Mouse (Mus musculus) liver, embryonic 12.5 days (tissue): ENCODE results near the gene Als2cr12. TPM values are rescaled to one million over a fixed set of nuclear protein-coding genes. Genes with fewer than 3 reads are reported as not detected.

ENCODE experiments used
- ATAC-seq: fragments of 200-750 bp; cut with Nextera tagmentation; 2 replicates; pipeline ENCODE4 v1.8.0; 2017; ENCODE audit warnings: moderate number of reproducible peaks, mild to moderate bottlenecking, moderate library complexity
- H3K27ac ChIP-seq: fragments of 300-500 bp; sonication (generic); 2 replicates; pipeline ENCODE4 v1.5.1; 2016; ENCODE audit warnings: mild to moderate bottlenecking
- H3K27me3 ChIP-seq: fragments of 300-500 bp; sonication (generic); replicated peaks from 2 replicates; pipeline ENCODE4 v1.6.1; 2016; ENCODE audit warnings: mild to moderate bottlenecking, moderate library complexity
- H3K36me3 ChIP-seq: fragments of 300-500 bp; sonication (generic); 2 replicates; pipeline ENCODE4 v1.6.1; 2016; ENCODE audit warnings: mild to moderate bottlenecking, moderate library complexity
- H3K4me1 ChIP-seq: fragments of 300-500 bp; sonication (generic); 2 replicates; pipeline ENCODE4 v1.6.1; 2016
- H3K4me2 ChIP-seq: fragments of 300-500 bp; sonication (generic); 2 replicates; pipeline ENCODE4 v1.6.1; 2016; ENCODE audit warnings: mild to moderate bottlenecking, moderate library complexity
- H3K4me3 ChIP-seq: fragments of 300-500 bp; sonication (generic); 2 replicates; pipeline ENCODE4 v1.5.1; 2016; ENCODE audit warnings: mild to moderate bottlenecking, moderate library complexity
- H3K9ac ChIP-seq: fragments of 300-500 bp; sonication (generic); 2 replicates; pipeline ENCODE4 v1.6.1; 2016; ENCODE audit warnings: mild to moderate bottlenecking, moderate library complexity
- H3K9me3 ChIP-seq: fragments of 300-500 bp; sonication (generic); replicated peaks from 2 replicates; pipeline ENCODE4 v1.6.1; 2016; ENCODE audit warnings: mild to moderate bottlenecking, moderate library complexity
- WGBS: fragments of 180-500 bp; shearing (Covaris S2); methylation state at CpG from one replicate; pipeline ENCODE4 v1.1.7; 2016; ENCODE audit not compliant: insufficient replicate concordance; 5-methylcytosine and 5-hydroxymethylcytosine counted together
- polyA plus RNA-seq: library from polyadenylated mRNA; unstranded; fragments of >200 nt; fragmentation: Nextera tagmentation; extraction: Ambion mirVana; gene quantifications from 2 replicates; pipeline ENCODE4 v1.2.1, GENCODE M21; 2016

The Als2cr12 gene
- polyA plus RNA-seq, 1 experiment from 2014 or later: not detected

GRCm38 (mm10) chr1:58727019-58727746 is 31.4 kb upstream of the Als2cr12 start:
- ATAC-seq: no peak
- Histone ChIP-seq H3K9me3 (no peaks in the 10 kb centered on the region), H3K27ac (no peak overlapping the region), H3K27me3 (no peaks in the 10 kb centered on the region), H3K4me1 (peaks cover 12% of the 10 kb centered on the region; the same call in 1 of the 2 replicates), H3K36me3 (peaks cover 46% of the 10 kb centered on the region), H3K9ac (no peak overlapping the region), H3K4me3 (no peak overlapping the region), H3K4me2 (no peak overlapping the region)
- 67% methylated on average over 1 of the region's 1 CpGs for WGBS

- H3K9ac ChIP-seq: no peak overlapping the region
- no peaks in the 10 kb centered on the region for H3K27me3 ChIP-seq
- no peak overlapping the region for H3K4me3 ChIP-seq
- no peak overlapping the region for H3K4me2 ChIP-seq
- peaks cover 38% of the 10 kb centered on the region for H3K36me3 ChIP-seq
- peaks cover 20% of the 10 kb centered on the region for H3K4me1 ChIP-seq
- no peak for ATAC-seq
- H3K9me3 ChIP-seq: no peaks in the 10 kb centered on the region
- H3K27ac ChIP-seq: no peak overlapping the region
- WGBS: 77% methylated on average over 5 of the region's 5 CpGs
Measured at GRCm38 (mm10) chr1:58725767-58726166, 30.0 kb upstream of the Als2cr12 start.

- Histone ChIP-seq H3K4me1 (peaks cover 27% of the 10 kb centered on the region), H3K27me3 (no peaks in the 10 kb centered on the region), H3K36me3 (peaks cover 35% of the 10 kb centered on the region), H3K27ac (no peak overlapping the region), H3K4me2 (no peak overlapping the region), H3K4me3 (no peak overlapping the region), H3K9me3 (no peaks in the 10 kb centered on the region), H3K9ac (no peak overlapping the region)
- ATAC-seq: no peak
Measured at GRCm38 (mm10) chr1:58725095-58725494, 29.3 kb upstream of the Als2cr12 start.

DNA sequence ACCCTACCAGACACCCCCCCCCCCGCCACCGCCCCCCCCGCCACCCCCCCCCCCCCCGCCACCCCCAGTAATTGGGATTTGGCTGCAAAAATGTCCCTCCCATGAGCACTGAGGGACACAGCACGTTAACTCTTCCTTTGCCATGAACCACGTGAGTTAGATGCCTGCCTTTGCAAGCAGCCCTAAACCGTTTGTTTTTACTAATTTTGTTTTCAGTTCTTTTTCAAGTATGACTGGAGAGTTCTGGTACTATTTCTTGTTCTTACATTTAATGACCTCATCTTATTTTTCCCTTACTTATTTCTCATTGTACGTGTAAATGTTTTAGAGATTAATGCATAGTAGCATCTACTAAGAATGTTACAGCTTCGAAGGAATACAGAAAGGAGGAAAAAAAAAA is 28.7 kb upstream of the Als2cr12 start:
- H3K4me2 ChIP-seq: no peak overlapping the region
- H3K27ac ChIP-seq: peak overlapping the region; percentile 21; the same call in 1 of the 2 replicates
- no peak overlapping the region for H3K9ac ChIP-seq
- H3K4me1 ChIP-seq: peaks cover 33% of the 10 kb centered on the region
- H3K36me3 ChIP-seq: peaks cover 37% of the 10 kb centered on the region
- no peak for ATAC-seq
- no peaks in the 10 kb centered on the region for H3K27me3 ChIP-seq
- WGBS: 78% methylated on average over 5 of the region's 9 CpGs
- H3K4me3 ChIP-seq: no peak overlapping the region
- no peaks in the 10 kb centered on the region for H3K9me3 ChIP-seq

GRCm38 (mm10) chr1:58723809-58724405 is 28.1 kb upstream of the Als2cr12 start:
- H3K27me3 ChIP-seq: no peaks in the 10 kb centered on the region
- H3K9ac ChIP-seq: no peak overlapping the region
- H3K36me3 ChIP-seq: peaks cover 36% of the 10 kb centered on the region
- ATAC-seq: no peak
- H3K27ac ChIP-seq: peak overlapping the region; percentile 21; the same call in 1 of the 2 replicates
- no peak overlapping the region for H3K4me3 ChIP-seq
- no peak overlapping the region for H3K4me2 ChIP-seq
- H3K4me1 ChIP-seq: peaks cover 39% of the 10 kb centered on the region
- 63% methylated on average over 7 of the region's 7 CpGs for WGBS
- no peaks in the 10 kb centered on the region for H3K9me3 ChIP-seq

DNA sequence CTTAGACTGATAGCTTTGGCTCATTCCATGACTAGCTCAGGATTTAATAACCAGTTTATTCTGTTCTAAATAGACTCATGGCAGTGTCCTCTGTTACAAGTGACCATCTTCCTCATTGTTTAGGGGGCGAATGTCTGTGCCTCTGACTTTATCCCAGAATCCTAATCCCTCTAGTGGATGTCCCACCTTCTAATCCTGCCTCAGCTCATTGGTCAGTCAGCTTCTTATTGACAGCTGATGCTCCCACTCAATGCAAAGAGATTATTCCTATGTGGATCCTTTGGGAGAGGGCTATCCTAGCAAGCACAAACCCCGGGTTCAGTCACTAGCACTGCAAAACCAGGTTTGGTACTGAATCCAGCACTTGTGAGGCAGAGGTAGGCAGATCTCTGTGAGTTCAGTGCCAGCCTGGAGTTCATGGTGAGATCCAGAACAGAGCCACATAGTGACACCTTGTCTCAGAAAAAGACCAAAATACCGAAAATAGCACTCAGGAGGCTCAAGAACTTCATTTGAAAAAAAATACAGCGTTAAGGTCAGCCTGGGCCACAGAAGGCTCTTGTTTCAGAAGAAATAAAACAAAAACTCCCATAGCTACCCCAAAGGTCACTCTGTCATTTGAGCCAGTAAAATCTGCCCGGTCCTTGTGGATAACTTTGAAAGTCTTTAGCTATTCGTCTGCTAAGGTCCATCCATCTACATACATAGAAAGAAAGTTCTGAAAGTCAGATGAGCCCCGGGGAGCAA is 27.4 kb upstream of the Als2cr12 start:
- no peak overlapping the region for H3K9ac ChIP-seq
- H3K4me3 ChIP-seq: no peak overlapping the region
- no peaks in the 10 kb centered on the region for H3K27me3 ChIP-seq
- 61% methylated on average over 7 of the region's 7 CpGs for WGBS
- peaks cover 40% of the 10 kb centered on the region for H3K4me1 ChIP-seq
- no peak for ATAC-seq
- H3K36me3 ChIP-seq: peaks cover 31% of the 10 kb centered on the region
- no peak overlapping the region for H3K27ac ChIP-seq
- no peaks in the 10 kb centered on the region for H3K9me3 ChIP-seq
- H3K4me2 ChIP-seq: no peak overlapping the region

DNA sequence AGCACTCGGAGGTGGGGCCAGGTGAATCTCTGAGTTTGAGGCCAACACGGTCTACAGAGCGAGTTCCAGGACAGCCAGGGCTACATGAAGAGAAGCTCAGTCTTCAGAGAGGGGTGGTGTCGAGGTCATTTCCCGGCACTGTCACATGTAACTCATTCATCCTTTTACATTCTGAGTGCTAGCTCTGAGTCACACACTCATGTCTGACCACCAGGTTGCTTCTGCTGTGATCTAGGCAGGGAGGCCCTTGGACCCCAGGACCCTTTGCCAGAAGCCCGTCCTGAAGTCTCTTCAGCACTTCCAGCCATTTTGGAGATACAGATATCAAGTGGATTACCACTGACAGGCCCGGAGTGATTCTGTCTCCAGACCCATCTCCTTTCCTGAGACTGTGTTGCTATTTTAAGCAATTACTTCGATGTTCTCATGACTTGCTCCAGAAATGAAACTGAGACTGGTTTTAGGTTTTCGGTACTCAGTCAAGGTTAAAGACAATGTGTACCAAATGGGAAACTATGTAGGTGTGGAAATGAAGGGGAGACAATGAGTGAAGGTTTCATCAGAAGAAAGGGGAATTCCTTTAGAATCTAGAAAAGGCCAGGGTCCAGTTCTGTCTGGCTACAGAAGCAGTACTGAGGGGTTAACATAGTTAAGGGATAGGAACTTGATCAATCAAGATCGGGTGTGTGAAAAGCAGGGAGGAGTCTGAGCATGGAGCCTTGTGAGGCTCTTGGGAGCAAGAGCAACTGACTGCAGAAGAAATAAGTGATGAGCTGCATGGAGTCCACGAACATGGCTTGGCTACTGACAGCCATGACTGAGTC is 26.5 kb upstream of the Als2cr12 start:
- no peak overlapping the region for H3K27ac ChIP-seq
- ATAC-seq: no peak

GRCm38 (mm10) chr1:58720988-58721387 is 25.2 kb upstream of the Als2cr12 start:
- no peak for ATAC-seq
- peaks cover 33% of the 10 kb centered on the region for H3K36me3 ChIP-seq
- H3K27me3 ChIP-seq: no peaks in the 10 kb centered on the region
- H3K4me3 ChIP-seq: no peak overlapping the region
- no peak overlapping the region for H3K27ac ChIP-seq
- no peak overlapping the region for H3K4me2 ChIP-seq
- peaks cover 51% of the 10 kb centered on the region for H3K4me1 ChIP-seq
- WGBS: 39% methylated on average over 4 of the region's 4 CpGs
- H3K9me3 ChIP-seq: no peaks in the 10 kb centered on the region
- H3K9ac ChIP-seq: no peak overlapping the region

More for the DNA sequence above, 26.5 kb upstream of the Als2cr12 start:
- H3K4me2 ChIP-seq: no peak overlapping the region
- H3K36me3 ChIP-seq: peaks cover 32% of the 10 kb centered on the region
- WGBS: 70% methylated on average over 11 of the region's 11 CpGs
- no peaks in the 10 kb centered on the region for H3K27me3 ChIP-seq
- no peak overlapping the region for H3K4me3 ChIP-seq
- no peaks in the 10 kb centered on the region for H3K9me3 ChIP-seq
- no peak overlapping the region for H3K9ac ChIP-seq
- peaks cover 40% of the 10 kb centered on the region for H3K4me1 ChIP-seq

GRCm38 (mm10) chr1:58720090-58720489 is 24.3 kb upstream of the Als2cr12 start:
- no peak overlapping the region for H3K4me2 ChIP-seq

DNA sequence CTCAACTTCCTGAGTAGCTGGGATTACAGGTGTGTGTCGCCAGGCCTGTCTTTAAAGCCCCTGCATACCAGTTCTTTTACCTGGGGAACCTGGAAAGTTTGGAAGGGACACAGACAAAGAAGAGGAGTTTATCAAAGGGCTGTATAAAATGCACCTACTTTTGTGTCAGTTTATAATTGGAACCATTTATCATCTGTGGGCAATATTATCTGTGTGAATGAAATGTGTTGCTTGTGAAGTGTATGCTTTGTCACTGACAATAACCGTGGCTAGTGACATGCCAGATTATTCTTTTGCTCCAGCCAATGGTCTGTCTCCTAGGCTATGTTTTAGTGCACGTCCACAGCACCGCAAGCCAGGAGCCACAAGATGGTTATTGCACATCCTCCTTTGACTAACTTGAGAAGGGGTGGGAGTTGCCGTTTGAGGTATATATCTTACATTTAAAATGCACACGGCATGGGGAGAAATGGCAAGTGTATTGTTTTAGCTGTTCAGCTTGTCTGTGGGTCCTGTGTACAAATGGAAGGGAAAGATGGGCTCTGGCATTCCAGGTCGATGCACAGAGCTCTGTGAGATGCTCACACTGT is 23.7 kb upstream of the Als2cr12 start:
- no peak overlapping the region for H3K4me2 ChIP-seq
- H3K4me1 ChIP-seq: peaks cover 58% of the 10 kb centered on the region
- no peak overlapping the region for H3K27ac ChIP-seq
- H3K9me3 ChIP-seq: no peaks in the 10 kb centered on the region
- WGBS: 65% methylated on average over 7 of the region's 7 CpGs
- peak overlapping the region; percentile 17; the same call in 1 of the 2 replicates for H3K9ac ChIP-seq
- H3K4me3 ChIP-seq: no peak overlapping the region
- no peaks in the 10 kb centered on the region for H3K27me3 ChIP-seq
- no peak for ATAC-seq
- peaks cover 48% of the 10 kb centered on the region for H3K36me3 ChIP-seq

More at GRCm38 (mm10) chr1:58720090-58720489, 24.3 kb upstream of the Als2cr12 start:
- WGBS: 60% methylated on average over 8 of the region's 8 CpGs
- H3K4me1 ChIP-seq: peaks cover 53% of the 10 kb centered on the region
- no peaks in the 10 kb centered on the region for H3K27me3 ChIP-seq
- H3K36me3 ChIP-seq: peaks cover 42% of the 10 kb centered on the region
- no peak for ATAC-seq
- H3K9ac ChIP-seq: no peak overlapping the region
- no peak overlapping the region for H3K4me3 ChIP-seq
- no peaks in the 10 kb centered on the region for H3K9me3 ChIP-seq
- no peak overlapping the region for H3K27ac ChIP-seq

DNA sequence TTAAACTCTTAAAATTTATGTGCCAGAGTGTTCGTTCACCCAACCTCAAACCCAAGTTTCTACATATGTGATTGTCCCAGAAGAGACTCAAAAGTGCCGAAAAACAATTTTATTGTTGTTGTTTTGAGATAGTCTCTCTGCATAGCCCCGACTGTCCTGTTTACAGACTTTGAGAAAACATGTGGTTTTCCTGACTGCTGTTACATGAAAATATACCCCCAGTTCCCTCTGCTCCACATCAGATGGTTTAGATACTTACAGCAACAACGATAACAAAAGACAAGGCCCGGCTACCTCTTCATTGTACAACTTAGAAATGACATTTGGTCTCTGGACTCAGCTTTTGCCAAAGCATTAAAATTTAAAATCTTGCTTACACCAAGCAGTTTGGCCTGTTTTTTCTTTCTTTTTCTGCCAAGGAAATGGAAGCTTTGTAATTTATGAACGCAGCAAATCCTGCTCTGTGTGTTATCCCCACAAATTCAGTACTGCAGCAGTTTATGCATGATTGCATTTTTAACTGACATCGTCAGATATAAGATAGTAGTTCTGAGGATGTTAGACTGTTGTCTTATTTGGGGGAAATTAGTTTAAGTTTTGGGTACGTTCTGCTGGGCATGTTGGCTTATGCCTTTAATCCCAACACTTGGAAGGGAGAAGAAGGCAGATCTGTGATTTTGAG is 21.9 kb upstream of the Als2cr12 start:
- Histone ChIP-seq H3K9me3 (no peaks in the 10 kb centered on the region), H3K36me3 (peaks cover 48% of the 10 kb centered on the region), H3K4me1 (peaks cover 65% of the 10 kb centered on the region), H3K9ac (no peak overlapping the region), H3K4me2 (no peak overlapping the region), H3K27ac (no peak overlapping the region), H3K4me3 (no peak overlapping the region), H3K27me3 (no peaks in the 10 kb centered on the region)
- 71% methylated on average over 8 of the region's 8 CpGs for WGBS
- no peak for ATAC-seq
